Mouse (Mus musculus): Measurements from ENCODE around the gene Crabp2. TPM values are rescaled to one million over a fixed set of nuclear protein-coding genes. Genes with fewer than 3 reads are reported as not detected.

The Crabp2 gene
- total and polyA plus RNA-seq, 3 experiments, result 0.38 to 1.0 TPM; not detected in 1

DNA sequence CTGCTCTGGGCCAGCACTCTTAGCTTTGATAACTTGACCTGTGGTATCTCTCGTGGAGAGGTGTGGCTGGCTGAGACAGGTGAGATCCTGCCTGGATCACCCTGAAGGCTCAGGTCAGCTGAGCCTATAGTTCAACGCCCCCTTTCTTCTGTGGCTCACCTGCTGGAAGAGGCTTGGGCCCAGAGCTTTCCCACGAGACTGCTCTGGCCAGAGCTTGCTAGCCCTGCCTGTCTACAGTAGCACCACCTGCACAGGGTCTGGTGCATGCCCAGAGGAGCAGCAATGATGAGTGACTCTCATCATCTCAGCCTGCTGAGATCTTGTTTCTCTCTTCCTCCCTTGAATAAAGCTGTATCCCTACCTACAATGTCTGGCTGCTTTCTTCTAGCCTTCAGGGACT is 31.6 kb downstream of the Crabp2 start:
- Histone ChIP-seq H3K36me3 (replicated peaks in 1 of 2; ENCODE audit: control insufficient read depth in 1 of 2, insufficient read depth in 1 of 2, low read length in 1 of 2) (no peaks in the 10 kb centered on the region), H3K4me2 (ENCODE audit: insufficient read depth, low read depth, poor library complexity, severe bottlenecking) (no peak overlapping the region), H3K9ac (ENCODE audit: insufficient read depth, low read depth) (no peak overlapping the region), H3K9me3 (replicated peaks; ENCODE audit: low read length) (no peaks in the 10 kb centered on the region), H3K79me2 (replicated peaks; ENCODE audit: control insufficient read depth, extremely low read depth, insufficient read depth, poor library complexity, severe bottlenecking) (no peaks in the 10 kb centered on the region), H3K4me1 (ENCODE audit: control insufficient read depth in 1 of 2, insufficient read depth in 2 of 2) (peaks cover 22 to 78% of the 10 kb centered on the region in 2 experiments), H3K27me3 (replicated peaks) (peaks cover 26% of the 10 kb centered on the region), H3K27ac (ENCODE audit: insufficient read depth, low read depth) (no peak overlapping the region), H3K4me3 (replicated peaks in 1 of 3; ENCODE audit: low read depth in 2 of 3, low read length in 2 of 3, poor library complexity in 1 of 3) (no peak overlapping the region)
- no peak for TF ChIP-seq GABPA (IDR thresholded peaks at IDR 0.05; ENCODE audit: insufficient replicate concordance, low read depth, low read length)
- no peak for TF ChIP-seq ETS1 (conservative IDR thresholded peaks at IDR 0.05; ENCODE audit: low read depth, low read length)
- TF ChIP-seq MXI1 (IDR thresholded peaks at IDR 0.05; ENCODE audit: low read depth, low read length), result no peak
- no peak for TF ChIP-seq HCFC1 (IDR thresholded peaks at IDR 0.05; ENCODE audit: low read depth, low read length)
- no peak for TF ChIP-seq E2F4 (IDR thresholded peaks at IDR 0.05; ENCODE audit: insufficient replicate concordance, low read depth, low read length)
- TF ChIP-seq TBP (conservative IDR thresholded peaks at IDR 0.05; ENCODE audit: low read depth, low read length), result no peak
- TF ChIP-seq PAX5 (IDR thresholded peaks at IDR 0.05; ENCODE audit: low read length), result no peak
- TF ChIP-seq RAD21 (IDR thresholded peaks at IDR 0.05; ENCODE audit: low read depth, low read length), result no peak
- no peak for TF ChIP-seq IRF4 (IDR thresholded peaks at IDR 0.05; ENCODE audit: low read depth, low read length)
- no peak for TF ChIP-seq CHD1 (IDR thresholded peaks at IDR 0.05; ENCODE audit: low read depth, low read length)
- no peak for TF ChIP-seq EP300 (IDR thresholded peaks at IDR 0.05; ENCODE audit: low read length)
- no peak for TF ChIP-seq JUN (IDR thresholded peaks at IDR 0.05; ENCODE audit: insufficient read depth, low read depth, low read length)
- no peak for TF ChIP-seq ZMIZ1 (IDR thresholded peaks at IDR 0.05; ENCODE audit: low read depth, low read length)
- no peak for TF ChIP-seq ZC3H11A (IDR thresholded peaks at IDR 0.05; ENCODE audit: low read depth, low read length)
- no peak for TF ChIP-seq UBTF (IDR thresholded peaks at IDR 0.05; ENCODE audit: low read depth, low read length)
- TF ChIP-seq RCOR1 (conservative IDR thresholded peaks at IDR 0.05; ENCODE audit: low read depth, low read length), result no peak
- in situ Hi-C loops (cut with MboI; ENCODE audit: low pct_ligation_motif_present, low pct_unique_long_range_greater_than_20kb, low sequenced_read_pairs) (no loop called here), dilution Hi-C loops (cut with MboI; ENCODE audit: extremely low pct_ligation_motif_present, extremely low pct_unique_long_range_greater_than_20kb, low sequenced_read_pairs) (no loop called here)
- no peak for DNase-seq (ENCODE audit: extremely low read depth)

DNA sequence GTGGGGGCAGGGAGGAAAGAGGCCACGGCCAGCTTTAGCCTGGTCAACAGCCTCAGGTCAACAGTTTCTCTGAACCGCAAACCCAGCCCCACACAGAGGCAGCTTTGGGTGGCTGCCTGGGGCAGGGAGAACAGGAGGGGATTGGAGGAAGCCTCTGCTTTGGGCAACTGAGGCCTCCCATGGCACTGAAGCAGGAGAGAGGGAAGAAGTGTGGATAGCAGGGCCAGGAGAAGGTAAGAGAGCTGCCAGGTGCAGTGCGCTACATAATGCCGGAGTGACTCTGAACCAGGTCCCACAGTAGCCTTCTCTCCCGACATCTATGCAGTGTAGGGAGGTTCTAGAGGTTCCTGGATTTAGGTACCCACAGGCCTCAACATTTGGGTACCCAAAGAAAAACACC is 32.3 kb downstream of the Crabp2 start:
- no peaks in the 10 kb centered on the region for H3K36me3 ChIP-seq (replicated peaks in 1 of 2; ENCODE audit: control insufficient read depth in 1 of 2, insufficient read depth in 1 of 2, low read length in 1 of 2)
- no peak overlapping the region for H3K27ac ChIP-seq (ENCODE audit: insufficient read depth, low read depth)
- no peaks in the 10 kb centered on the region for H3K79me2 ChIP-seq (replicated peaks; ENCODE audit: control insufficient read depth, extremely low read depth, insufficient read depth, poor library complexity, severe bottlenecking)
- dilution Hi-C loops (cut with MboI; ENCODE audit: extremely low pct_ligation_motif_present, extremely low pct_unique_long_range_greater_than_20kb, low sequenced_read_pairs), result no loop called here
- no peak overlapping the region for H3K4me3 ChIP-seq (replicated peaks in 1 of 3; ENCODE audit: low read depth in 2 of 3, low read length in 2 of 3, poor library complexity in 1 of 3)
- DNase-seq (ENCODE audit: extremely low read depth), result no peak
- no peak for TF ChIP-seq NRF1 (IDR thresholded peaks at IDR 0.05; ENCODE audit: low read depth, low read length)
- no peak for TF ChIP-seq IRF4 (IDR thresholded peaks at IDR 0.05; ENCODE audit: low read depth, low read length)
- no peak for TF ChIP-seq NELFE (IDR thresholded peaks at IDR 0.05; ENCODE audit: low read depth, low read length)
- TF ChIP-seq EP300 (IDR thresholded peaks at IDR 0.05; ENCODE audit: low read length), result no peak
- TF ChIP-seq GABPA (IDR thresholded peaks at IDR 0.05; ENCODE audit: insufficient replicate concordance, low read depth, low read length), result no peak
- TF ChIP-seq CHD2 (IDR thresholded peaks at IDR 0.05; ENCODE audit: low read length), result no peak
- TF ChIP-seq MXI1 (IDR thresholded peaks at IDR 0.05; ENCODE audit: low read depth, low read length), result no peak
- no peak for TF ChIP-seq KAT2A (IDR thresholded peaks at IDR 0.05; ENCODE audit: insufficient replicate concordance, low read length)
- no peak for TF ChIP-seq RCOR1 (conservative IDR thresholded peaks at IDR 0.05; ENCODE audit: low read depth, low read length)
- TF ChIP-seq MYC (IDR thresholded peaks at IDR 0.05; ENCODE audit: low read depth, low read length), result no peak
- no peak for TF ChIP-seq ZKSCAN1 (IDR thresholded peaks at IDR 0.05; ENCODE audit: borderline replicate concordance, low read depth, low read length)
- TF ChIP-seq TCF12 (IDR thresholded peaks at IDR 0.05; ENCODE audit: low read depth, low read length), result no peak
- in situ Hi-C loops (cut with MboI; ENCODE audit: low pct_ligation_motif_present, low pct_unique_long_range_greater_than_20kb, low sequenced_read_pairs), result no loop called here
- peaks cover 20% of the 10 kb centered on the region for H3K27me3 ChIP-seq (replicated peaks)
- no peak overlapping the region for H3K9ac ChIP-seq (ENCODE audit: insufficient read depth, low read depth)
- H3K4me1 ChIP-seq (ENCODE audit: control insufficient read depth in 1 of 2, insufficient read depth in 2 of 2), result peaks cover 22 to 85% of the 10 kb centered on the region in 2 experiments
- no peak overlapping the region for H3K4me2 ChIP-seq (ENCODE audit: insufficient read depth, low read depth, poor library complexity, severe bottlenecking)
- H3K9me3 ChIP-seq (replicated peaks; ENCODE audit: low read length), result no peaks in the 10 kb centered on the region
